ENCODE assay signal across 27 mouse cellular contexts in genomic region chr10:14520912-14521675, GRCm38 (mm10). TPM values are rescaled to one million over a fixed set of nuclear protein-coding genes. Genes with fewer than 3 reads are reported as not detected.
DNase-seq lines count a peak whose midpoint lies in the region; ATAC-seq and TF ChIP-seq lines count a peak whose summit lies in the region.
"Had no signal": no experiment of that assay in that cellular context is flagged by ENCODE, and none has a peak within 500 bp of the region (broad histone marks: within the 10 kb centered on the region; RNA-seq: fewer than 3 reads in every experiment).

No protein-coding gene starts in this region.

- H3K4me3 ChIP-seq in embryonic facial prominence, embryonic 14.5 days (ENCODE audit: low read depth, low read length), result no peak overlapping the region
- H3K4me3 ChIP-seq in embryonic facial prominence, embryonic 10.5 days, result no peak overlapping the region
- H3K4me3 ChIP-seq in limb, embryonic 13.5 days, result no peak overlapping the region
- H3K4me3 ChIP-seq in limb, embryonic 10.5 days, result no peak overlapping the region
- no peak overlapping the region for H3K4me3 ChIP-seq in stomach, embryonic 14.5 days (ENCODE audit: low read depth, low read length)
- H3K4me3 ChIP-seq in stomach, postnatal 0 days (ENCODE audit: low read depth, low read length), result no peak overlapping the region
- H3K4me3 ChIP-seq: embryonic facial prominence, embryonic 15.5 days; forebrain, embryonic 12.5 days; layer of hippocampus, adult 2 months; left cerebral cortex, adult 2 months; neural tube, embryonic 13.5 days had no signal

- DNase-seq in embryonic facial prominence, embryonic 14.5 days (ENCODE audit: low spot score), result peak; percentile 74
- DNase-seq in embryonic facial prominence, embryonic 10.5 days (ENCODE audit: low spot score), result no peak
- DNase-seq in limb, embryonic 10.5 days (ENCODE audit: low spot score), result no peak
- DNase-seq in stomach, postnatal 0 days (ENCODE audit: low spot score), result no peak
- DNase-seq in B cell, adult 2 months, result no peak
- DNase-seq in spleen, adult 12 weeks (ENCODE audit: low spot score), result no peak
- DNase-seq: adrenal gland, adult 8-10 months; cerebellum, adult 9-10 months; cerebellum, postnatal 36 days; forebrain, postnatal 0 days; heart, postnatal 14 days; kidney, adult 9 months; kidney, postnatal 36 days; liver; right cerebral cortex, postnatal 4 days; thymus, postnatal 14 days had no signal

- TF ChIP-seq EP300 in stomach, postnatal 0 days (optimal IDR thresholded peaks at IDR 0.05), result no peak

- 39% methylated on average over 8 of the region's 8 CpGs for WGBS in embryonic facial prominence, embryonic 14.5 days
- WGBS in embryonic facial prominence, embryonic 10.5 days, result 72% methylated on average over 8 of the region's 8 CpGs
- 57% methylated on average over 8 of the region's 8 CpGs for WGBS in limb, embryonic 13.5 days
- WGBS in limb, embryonic 10.5 days, result 78% methylated on average over 8 of the region's 8 CpGs
- 34% methylated on average over 8 of the region's 8 CpGs for WGBS in stomach, embryonic 14.5 days
- 35% methylated on average over 8 of the region's 8 CpGs for WGBS in stomach, postnatal 0 days

- 0 out of 2 replicates have a peak, but pooled peaks cover 4% of the 10 kb centered on the region for H3K4me1 ChIP-seq in embryonic facial prominence, embryonic 14.5 days (ENCODE audit: control insufficient read depth, insufficient read depth, low read length)
- H3K4me1 ChIP-seq in embryonic facial prominence, embryonic 10.5 days, result no peaks in the 10 kb centered on the region
- H3K4me1 ChIP-seq in limb, embryonic 13.5 days, result 0 out of 2 replicates have a peak, but pooled peaks cover 3% of the 10 kb centered on the region
- no peaks in the 10 kb centered on the region for H3K4me1 ChIP-seq in limb, embryonic 10.5 days
- no peaks in the 10 kb centered on the region for H3K4me1 ChIP-seq in stomach, embryonic 14.5 days (ENCODE audit: control insufficient read depth, insufficient read depth, low read length)
- H3K4me1 ChIP-seq in stomach, postnatal 0 days (replicated peaks; ENCODE audit: control insufficient read depth, insufficient read depth), result no peaks in the 10 kb centered on the region
- H3K4me1 ChIP-seq: embryonic facial prominence, embryonic 15.5 days; forebrain, embryonic 12.5 days had no signal

- H3K4me2 ChIP-seq in embryonic facial prominence, embryonic 14.5 days (ENCODE audit: low read depth, low read length), result no peak overlapping the region
- no peak overlapping the region for H3K4me2 ChIP-seq in limb, embryonic 13.5 days (replicated peaks)
- H3K4me2 ChIP-seq in stomach, embryonic 14.5 days (replicated peaks; ENCODE audit: low read depth, low read length), result no peak overlapping the region
- no peak overlapping the region for H3K4me2 ChIP-seq in stomach, postnatal 0 days (replicated peaks; ENCODE audit: low read depth)
- H3K4me2 ChIP-seq: embryonic facial prominence, embryonic 15.5 days; forebrain, embryonic 12.5 days; midbrain, embryonic 11.5 days; neural tube, embryonic 13.5 days had no signal

- H3K9me3 ChIP-seq in embryonic facial prominence, embryonic 14.5 days (ENCODE audit: control insufficient read depth, low read length), result no peaks in the 10 kb centered on the region
- no peaks in the 10 kb centered on the region for H3K9me3 ChIP-seq in embryonic facial prominence, embryonic 10.5 days
- no peaks in the 10 kb centered on the region for H3K9me3 ChIP-seq in limb, embryonic 13.5 days
- H3K9me3 ChIP-seq in limb, embryonic 10.5 days (replicated peaks), result no peaks in the 10 kb centered on the region
- H3K9me3 ChIP-seq in stomach, embryonic 14.5 days (ENCODE audit: control insufficient read depth, low read depth, low read length), result no peaks in the 10 kb centered on the region
- no peaks in the 10 kb centered on the region for H3K9me3 ChIP-seq in stomach, postnatal 0 days (ENCODE audit: control insufficient read depth, low read length)
- H3K9me3 ChIP-seq: embryonic facial prominence, embryonic 15.5 days; forebrain, embryonic 12.5 days; neural tube, embryonic 13.5 days had no signal

- peak; percentile 86; the same call in 1 of the 2 replicates for ATAC-seq in embryonic facial prominence, embryonic 14.5 days (ENCODE audit: low read depth)
- peak; percentile 71 for ATAC-seq in limb, embryonic 13.5 days (ENCODE audit: low FRiP score, low read depth)
- ATAC-seq in stomach, embryonic 14.5 days (ENCODE audit: insufficient number of reproducible peaks, insufficient read depth, low FRiP score, low read depth), result 0 out of 2 replicates have a peak, but pooled peaks have one; percentile 23
- ATAC-seq in stomach, postnatal 0 days (ENCODE audit: low FRiP score, low TSS enrichment), result no peak
- ATAC-seq: activated CD4-positive, CD25-positive, alpha-beta regulatory T cell, adult 4 months; forebrain, postnatal 0 days; intestine, embryonic 16.5 days had no signal

- H3K36me3 ChIP-seq in embryonic facial prominence, embryonic 14.5 days (ENCODE audit: control insufficient read depth, insufficient read depth, low read length), result no peaks in the 10 kb centered on the region
- no peaks in the 10 kb centered on the region for H3K36me3 ChIP-seq in embryonic facial prominence, embryonic 10.5 days (replicated peaks)
- no peaks in the 10 kb centered on the region for H3K36me3 ChIP-seq in limb, embryonic 13.5 days
- H3K36me3 ChIP-seq in limb, embryonic 10.5 days, result no peaks in the 10 kb centered on the region
- no peaks in the 10 kb centered on the region for H3K36me3 ChIP-seq in stomach, embryonic 14.5 days (ENCODE audit: control insufficient read depth, insufficient read depth, low read length)
- no peaks in the 10 kb centered on the region for H3K36me3 ChIP-seq in stomach, postnatal 0 days (ENCODE audit: control insufficient read depth, insufficient read depth, low read length)
- H3K36me3 ChIP-seq: embryonic facial prominence, embryonic 15.5 days; forebrain, embryonic 12.5 days; neural tube, embryonic 13.5 days had no signal

- H3K9ac ChIP-seq in embryonic facial prominence, embryonic 14.5 days (ENCODE audit: low read depth, low read length), result no peak overlapping the region
- no peak overlapping the region for H3K9ac ChIP-seq in limb, embryonic 13.5 days
- H3K9ac ChIP-seq in stomach, embryonic 14.5 days (replicated peaks; ENCODE audit: low read depth, low read length), result no peak overlapping the region
- H3K9ac ChIP-seq in stomach, postnatal 0 days (ENCODE audit: low read length), result no peak overlapping the region
- H3K9ac ChIP-seq: embryonic facial prominence, embryonic 15.5 days; forebrain, embryonic 12.5 days; forebrain, postnatal 0 days; liver, embryonic 14.5 days; neural tube, embryonic 13.5 days had no signal

- H3K27ac ChIP-seq in embryonic facial prominence, embryonic 14.5 days (replicated peaks; ENCODE audit: low read depth, low read length), result no peak overlapping the region; the same call in 1 of the 2 replicates
- H3K27ac ChIP-seq in embryonic facial prominence, embryonic 10.5 days (replicated peaks), result no peak overlapping the region
- no peak overlapping the region for H3K27ac ChIP-seq in limb, embryonic 13.5 days
- no peak overlapping the region for H3K27ac ChIP-seq in limb, embryonic 10.5 days
- no peak overlapping the region for H3K27ac ChIP-seq in stomach, embryonic 14.5 days (ENCODE audit: low read length)
- no peak overlapping the region for H3K27ac ChIP-seq in stomach, postnatal 0 days (replicated peaks)
- H3K27ac ChIP-seq: embryonic facial prominence, embryonic 15.5 days; forebrain, embryonic 12.5 days; layer of hippocampus, adult 2 months; left cerebral cortex, adult 2 months; liver, embryonic 14.5 days; neural tube, embryonic 13.5 days had no signal

- no peak for TF ChIP-seq CTCF in stomach, postnatal 0 days (IDR thresholded peaks at IDR 0.05; ENCODE audit: low read depth)

- no peaks in the 10 kb centered on the region for H3K27me3 ChIP-seq in embryonic facial prominence, embryonic 14.5 days (replicated peaks; ENCODE audit: control insufficient read depth, insufficient read depth, low read length)
- H3K27me3 ChIP-seq in embryonic facial prominence, embryonic 10.5 days (replicated peaks; ENCODE audit: low read depth, poor library complexity, severe bottlenecking), result no peaks in the 10 kb centered on the region
- no peaks in the 10 kb centered on the region for H3K27me3 ChIP-seq in limb, embryonic 13.5 days
- no peaks in the 10 kb centered on the region for H3K27me3 ChIP-seq in limb, embryonic 10.5 days (ENCODE audit: low read depth, poor library complexity, severe bottlenecking)
- no peaks in the 10 kb centered on the region for H3K27me3 ChIP-seq in stomach, embryonic 14.5 days (ENCODE audit: control insufficient read depth, insufficient read depth, low read length)
- H3K27me3 ChIP-seq in stomach, postnatal 0 days (ENCODE audit: control insufficient read depth, insufficient read depth, low read length), result no peaks in the 10 kb centered on the region
- H3K27me3 ChIP-seq: embryonic facial prominence, embryonic 15.5 days; forebrain, embryonic 12.5 days; neural tube, embryonic 13.5 days had no signal

RNA-seq across cellular contexts. Expression of gene Adgrg6, which starts 24.4 kb away (rescaled TPM):
- 13.0 and 15.7 TPM in 2 replicates for polyA plus RNA-seq in embryonic facial prominence, embryonic 14.5 days (2014; fragmentation: Nextera tagmentation; extraction: Ambion mirVana)
- polyA plus RNA-seq in embryonic facial prominence, embryonic 10.5 days (2016; fragmentation: Nextera tagmentation; extraction: Ambion mirVana), result 0.53 and 0.79 TPM in 2 replicates
- 6.7 and 6.8 TPM in 2 replicates for polyA plus RNA-seq in limb, embryonic 13.5 days (2015; fragmentation: Nextera tagmentation; extraction: Ambion mirVana)
- polyA plus RNA-seq in limb, embryonic 10.5 days (2016; fragmentation: Nextera tagmentation; extraction: Ambion mirVana), result 0.45 and 0.48 TPM in 2 replicates
- polyA plus RNA-seq in stomach, embryonic 14.5 days (2014; fragmentation: Nextera tagmentation; extraction: Ambion mirVana), result 5.6 and 7.2 TPM in 2 replicates
- 8.1 and 8.7 TPM in 2 replicates for polyA plus RNA-seq in stomach, postnatal 0 days (2015; fragmentation: Nextera tagmentation; extraction: Ambion mirVana)
- polyA plus RNA-seq: activated CD4-positive, CD25-positive, alpha-beta regulatory T cell, adult 4 months had no signal
